Mouse (Mus musculus) brown adipose tissue, adult 24 weeks (tissue): Measurements from ENCODE around the gene Wdr5b. TPM values are rescaled to one million over a fixed set of nuclear protein-coding genes. Genes with fewer than 3 reads are reported as not detected.
"Not testable (repeated sequence)": the region's sequence is repeated elsewhere in the genome, so short reads cannot be mapped to it uniquely, and the experiment has no call there.

ENCODE experiments used
- H3K27ac ChIP-seq: fragments of 200-500 bp; replicated peaks from 2 replicates; pipeline ENCODE4 v1.5.1; 2012; ENCODE audit warnings: low read depth, mild to moderate bottlenecking, low read length
- H3K4me1 ChIP-seq: fragments of 200-500 bp; 2 replicates; pipeline ENCODE4 v1.6.1; 2012; ENCODE audit warnings: low read length, mixed read lengths; ENCODE audit not compliant: control insufficient read depth, insufficient read depth, insufficient read length
- H3K4me3 ChIP-seq: fragments of 200-500 bp; 2 replicates; pipeline ENCODE4 v1.5.1; 2012; ENCODE audit warnings: low read depth, mild to moderate bottlenecking, low read length, moderate library complexity; ENCODE audit not compliant: insufficient read depth
- polyA plus RNA-seq: library from polyadenylated mRNA; stranded (reverse); fragments of >200 nt; gene quantifications from 2 replicates; pipeline ENCODE4 v1.2.4, GENCODE M21; 2012; ENCODE audit not compliant: missing spikeins, insufficient read depth, insufficient read length

Gene Wdr5b
- polyA plus RNA-seq, result 3.3 and 4.1 TPM in 2 replicates

DNA sequence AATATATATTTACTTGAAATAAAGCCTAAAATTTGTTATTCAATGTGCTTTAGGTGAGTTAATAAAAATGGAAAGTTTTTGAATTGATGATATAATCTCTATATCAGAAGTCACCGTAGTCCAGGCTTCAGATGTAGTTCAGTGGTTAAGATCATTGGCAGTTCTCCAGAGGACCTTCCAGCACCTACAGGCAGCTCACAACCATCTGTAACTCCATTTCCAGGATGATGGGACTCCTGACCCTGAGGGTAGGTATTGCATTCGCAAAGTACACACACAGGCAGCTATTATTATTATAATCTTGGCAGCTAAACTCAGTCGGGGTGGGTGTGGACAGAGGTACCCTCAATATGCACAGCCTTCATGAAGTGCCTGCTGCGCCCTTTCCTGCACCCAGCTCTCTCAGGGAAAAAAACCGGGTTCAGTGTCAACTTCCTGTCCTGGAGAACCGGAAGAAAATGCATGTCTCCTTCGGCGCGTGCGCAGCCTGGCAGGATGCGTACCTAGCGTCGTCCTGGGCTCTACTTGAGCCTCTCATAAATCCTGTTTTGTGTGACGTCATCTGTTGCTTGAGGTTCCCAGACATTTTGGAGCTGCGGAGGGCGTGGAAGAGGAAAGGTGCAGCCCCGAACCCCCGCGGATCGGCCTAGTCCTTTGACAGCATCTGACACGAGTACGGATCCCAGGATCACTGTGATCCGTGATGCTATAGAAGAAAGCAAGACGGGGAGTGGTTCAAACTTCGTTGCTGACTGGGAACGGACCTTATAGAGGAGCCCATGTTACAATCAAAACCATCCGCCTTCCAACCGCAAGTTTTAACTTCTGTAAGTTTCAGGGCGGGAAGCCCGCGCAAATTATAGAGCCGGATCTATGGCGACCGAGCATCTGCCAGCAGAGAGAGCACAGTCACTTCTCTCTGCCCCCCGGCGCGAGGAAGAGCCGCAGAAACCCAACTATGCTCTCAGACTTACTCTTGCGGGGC is at the start of gene Wdr5b:
Gene Wdr5b, plus strand, starts transcription at position 551 of the 985 bp plus-strand sequence.
- Histone ChIP-seq H3K4me1 (peaks cover 8% of the 10 kb centered on the region), H3K4me3 (peak within 1 kb of the TSS; percentile 85), H3K27ac (peak within 1 kb of the TSS; percentile 48)

- no peaks in the 10 kb centered on the region; the same call in 1 of the 2 replicates for H3K4me1 ChIP-seq
- no peak overlapping the region for H3K4me3 ChIP-seq
- no peak overlapping the region for H3K27ac ChIP-seq
These were observed 48.6 kb upstream of the Wdr5b start for GRCm38 (mm10) chr16:35992391-35992790.

DNA sequence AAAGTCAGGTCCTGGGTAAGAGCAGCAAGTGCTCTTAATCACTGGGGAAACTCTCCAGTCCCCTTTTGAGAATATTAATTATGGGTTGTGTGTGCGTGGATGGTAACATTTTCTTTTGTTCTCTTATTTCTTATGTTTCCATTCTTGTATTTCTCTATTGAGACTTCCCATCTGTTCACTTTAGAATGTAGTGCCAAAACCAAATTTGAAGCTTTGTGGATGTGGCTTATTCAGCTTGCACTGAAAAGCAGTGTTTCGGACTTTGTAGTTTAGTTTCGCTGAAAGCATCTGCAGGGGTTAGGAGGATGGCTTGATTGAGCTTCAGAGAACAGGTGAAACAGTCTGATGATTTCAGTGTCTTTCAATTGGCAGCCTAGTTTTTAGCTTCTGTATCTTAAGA is 47.7 kb upstream of the Wdr5b start:
- Histone ChIP-seq H3K4me1 (no peaks in the 10 kb centered on the region; the same call in 1 of the 2 replicates), H3K4me3 (no peak overlapping the region), H3K27ac (no peak overlapping the region)

DNA sequence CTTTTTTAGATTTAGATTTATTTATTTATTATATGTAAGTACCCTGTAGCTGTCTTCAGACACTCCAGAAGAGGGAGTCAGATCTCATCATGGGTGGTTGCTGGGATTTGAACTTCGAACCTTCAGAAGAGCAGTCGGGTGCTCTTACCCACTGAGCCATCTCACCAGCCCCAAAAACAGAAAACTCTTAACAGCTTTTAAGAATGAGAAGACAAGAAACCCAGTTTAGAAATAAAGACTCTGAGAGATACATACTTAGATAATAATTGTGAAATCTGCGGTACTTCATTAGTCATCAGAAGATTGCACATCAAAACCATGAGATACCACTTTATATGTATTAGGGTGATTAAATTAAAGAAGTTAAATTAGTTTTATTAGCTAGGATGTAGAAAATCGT is 42.1 kb upstream of the Wdr5b start:
- H3K27ac ChIP-seq, H3K4me1 ChIP-seq, H3K4me3 ChIP-seq: not testable (repeated sequence)

DNA sequence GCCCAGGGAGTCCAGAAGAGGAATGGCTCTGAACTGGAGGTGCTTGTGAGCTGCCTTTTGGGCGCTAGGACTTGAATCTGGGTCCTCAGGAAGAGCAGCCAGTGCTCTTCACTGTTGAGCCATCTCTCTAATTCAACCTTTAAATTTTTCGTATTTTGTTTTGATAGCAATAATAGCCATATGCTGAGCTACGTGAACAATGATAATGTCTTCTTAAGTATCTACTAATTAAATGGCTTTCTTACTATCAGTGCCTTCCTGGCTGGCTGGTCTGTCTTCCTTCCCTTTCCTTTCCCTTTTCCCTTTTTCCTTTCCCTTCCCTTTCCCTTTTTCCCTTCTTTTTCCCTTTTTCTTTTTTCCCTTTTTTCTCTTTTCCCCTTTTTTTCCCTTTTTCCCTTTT is 32.6 kb upstream of the Wdr5b start:
- H3K4me1 ChIP-seq, result no peaks in the 10 kb centered on the region
- H3K4me3 ChIP-seq, result no peak overlapping the region
- no peak overlapping the region for H3K27ac ChIP-seq

DNA sequence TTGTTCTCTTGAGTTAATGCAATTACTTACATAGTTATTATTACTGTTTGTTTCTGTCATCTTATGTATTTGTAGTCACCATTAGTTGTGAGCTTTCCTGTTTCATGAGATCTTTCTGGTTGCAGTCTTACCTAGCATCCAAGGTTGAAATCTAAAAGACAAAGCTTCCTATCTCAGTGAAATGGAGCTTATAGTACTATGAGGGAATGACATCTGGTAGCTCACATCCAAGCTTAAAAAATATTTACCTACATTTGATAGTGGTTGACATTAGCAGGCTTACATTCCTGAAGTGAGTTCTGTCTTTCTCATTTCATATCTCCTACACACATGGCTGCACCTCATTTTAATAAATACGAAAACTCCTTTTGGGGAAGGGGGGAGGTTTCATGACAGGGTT is 24.7 kb upstream of the Wdr5b start:
- no peaks in the 10 kb centered on the region for H3K4me1 ChIP-seq

DNA sequence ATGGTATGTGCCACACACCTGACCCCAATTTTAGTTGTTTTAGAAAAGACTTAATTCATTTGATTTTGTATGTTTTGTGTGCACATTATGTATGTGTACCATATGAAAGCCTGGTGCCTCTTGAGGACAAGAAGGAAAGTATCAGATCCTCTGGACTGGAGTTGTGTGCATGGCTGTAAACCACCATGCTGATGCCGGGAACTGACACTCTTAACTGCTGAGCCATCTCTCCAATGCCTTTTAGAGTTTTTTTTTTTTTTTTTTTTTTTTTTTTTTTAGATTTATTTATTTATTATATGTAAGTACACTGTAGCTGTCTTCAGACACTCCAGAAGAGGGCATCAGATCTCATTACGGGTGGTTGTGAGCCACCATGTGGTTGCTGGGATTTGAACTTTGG is 12.9 kb upstream of the Wdr5b start:
- H3K27ac ChIP-seq, H3K4me1 ChIP-seq, H3K4me3 ChIP-seq: not testable (repeated sequence)

More for the DNA sequence above, 24.7 kb upstream of the Wdr5b start:
- H3K4me3 ChIP-seq, result no peak overlapping the region
- H3K27ac ChIP-seq, result no peak overlapping the region

GRCm38 (mm10) chr16:36041625-36042020 is 633 bp downstream of the Wdr5b start:
- H3K27ac ChIP-seq, result peak overlapping the region; percentile 48
- peaks cover 8% of the 10 kb centered on the region for H3K4me1 ChIP-seq
- peak overlapping the region; percentile 85 for H3K4me3 ChIP-seq

- Histone ChIP-seq H3K4me3 (no peak overlapping the region), H3K4me1 (peaks cover 8% of the 10 kb centered on the region), H3K27ac (no peak overlapping the region)
These were observed 2.1 kb downstream of the Wdr5b start for GRCm38 (mm10) chr16:36043073-36043472.

GRCm38 (mm10) chr16:36043964-36044363 is 3.0 kb downstream of the Wdr5b start:
- peaks cover 8% of the 10 kb centered on the region for H3K4me1 ChIP-seq
- H3K27ac ChIP-seq, result no peak overlapping the region
- no peak overlapping the region for H3K4me3 ChIP-seq

DNA sequence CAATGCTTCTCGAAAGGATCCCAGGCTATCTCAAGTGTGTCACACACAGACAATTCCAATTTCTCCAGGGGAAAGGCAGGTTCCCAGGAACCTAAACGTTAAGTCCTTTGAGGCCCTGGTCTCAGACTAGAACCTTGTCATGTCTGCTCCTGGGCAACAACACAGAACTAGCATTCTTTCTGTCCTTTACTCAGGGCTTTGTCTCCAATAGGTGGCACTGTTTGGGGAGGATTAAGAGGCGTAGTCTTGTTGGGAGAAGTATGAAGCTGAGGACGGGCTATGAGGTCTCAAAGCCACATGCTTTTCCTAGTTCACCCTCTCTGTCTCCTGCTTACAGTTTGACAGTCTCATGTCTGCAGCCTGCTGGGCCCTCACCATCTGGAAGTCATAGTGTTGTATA is 6.5 kb downstream of the Wdr5b start:
- Histone ChIP-seq H3K4me1 (no peaks in the 10 kb centered on the region), H3K4me3 (no peak overlapping the region), H3K27ac (no peak overlapping the region)

GRCm38 (mm10) chr16:36051491-36051890 is 10.5 kb downstream of the Wdr5b start:
- Histone ChIP-seq H3K27ac (no peak overlapping the region), H3K4me1 (no peaks in the 10 kb centered on the region), H3K4me3 (no peak overlapping the region)

GRCm38 (mm10) chr16:36053524-36054275 is 12.7 kb downstream of the Wdr5b start:
- no peak overlapping the region for H3K4me3 ChIP-seq
- no peaks in the 10 kb centered on the region for H3K4me1 ChIP-seq
- peak overlapping the region; percentile 51; the same call in 1 of the 2 replicates for H3K27ac ChIP-seq

DNA sequence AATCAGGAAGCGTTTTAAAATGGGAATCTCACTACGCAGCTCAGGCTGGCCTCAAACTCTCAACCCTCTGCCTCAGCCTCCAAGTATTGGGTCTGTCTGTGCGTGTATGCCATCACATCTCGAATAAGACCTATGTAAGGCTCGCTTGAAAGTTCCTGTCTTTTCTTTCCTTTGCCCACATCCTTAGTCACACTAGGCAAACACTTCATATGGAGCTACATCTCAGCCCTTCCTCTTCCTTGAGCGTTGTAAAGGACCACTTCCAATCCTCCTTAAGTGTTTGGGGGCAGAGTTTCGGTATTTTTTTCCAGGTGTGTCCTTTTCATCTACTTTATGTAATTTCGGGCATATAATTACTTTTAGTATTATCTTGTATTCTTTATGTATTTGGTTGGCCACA is 13.9 kb downstream of the Wdr5b start:
- no peak overlapping the region for H3K4me3 ChIP-seq
- no peak overlapping the region for H3K27ac ChIP-seq
- H3K4me1 ChIP-seq, result peaks cover 4% of the 10 kb centered on the region; the same call in 1 of the 2 replicates

- peaks cover 4% of the 10 kb centered on the region; the same call in 1 of the 2 replicates for H3K4me1 ChIP-seq
- no peak overlapping the region for H3K27ac ChIP-seq
- no peak overlapping the region for H3K4me3 ChIP-seq
These were observed 15.4 kb downstream of the Wdr5b start for GRCm38 (mm10) chr16:36056416-36056815.
